Mouse (Mus musculus): ENCODE data around the gene Caml. TPM values are rescaled to one million over a fixed set of nuclear protein-coding genes. Genes with fewer than 3 reads are reported as not detected.
"Not testable (repeated sequence)": the region's sequence is repeated elsewhere in the genome, so short reads cannot be mapped to it uniquely, and the experiment has no call there.

Caml gene
- 10 to 100 TPM; 40.7 to 41.4 TPM for total RNA-seq (2021)
- long read RNA-seq, experiment 1, transcript Caml-201 (4 exons, 1,382 nt): major isoform, 34 of 42 reads
- long read RNA-seq, experiment 1, partial matches to known transcripts: 4 of 42 reads
- long read RNA-seq, experiment 1, other reads (novel, unspliced or antisense): 1 of 42 reads
- long read RNA-seq, experiment 2, transcript Caml-201 (4 exons, 1,382 nt): major isoform, 39 of 45 reads
- long read RNA-seq, experiment 2, partial matches to known transcripts: 3 of 45 reads
- long read RNA-seq, experiment 2, other reads (novel, unspliced or antisense): 2 of 45 reads

- peak; percentile 52 to 80 for DNase-seq (ENCODE audit: low spot score in 2 of 2)
Observed at GRCm38 (mm10) chr13:55622649-55623541, at the start of gene Caml. Gene Caml (plus strand): TSS chr13:55623005.

DNA sequence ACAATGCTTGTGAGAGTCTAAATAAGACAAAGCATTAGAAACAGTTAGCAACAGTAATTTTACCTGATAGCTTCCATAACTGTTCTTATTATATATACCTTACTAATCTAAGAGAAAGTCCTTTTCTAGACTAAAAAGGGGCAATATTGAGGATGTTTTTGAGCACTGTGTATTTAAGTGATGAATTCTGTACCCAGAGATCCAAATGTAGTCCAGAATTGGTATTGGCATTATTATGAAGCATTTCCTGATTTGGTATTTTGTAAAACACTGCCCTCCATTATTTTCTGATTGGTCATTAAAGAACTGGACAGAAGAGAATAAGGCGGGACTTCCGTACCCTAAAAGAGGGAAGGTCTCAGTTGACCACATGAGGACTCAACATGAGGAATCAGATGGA is 49.4 kb upstream of the Caml start, which contains the start of gene Tmed9:
TSS of gene Tmed9 (plus strand) at position 301 of the 400 bp plus-strand sequence.
- no peak for DNase-seq (ENCODE audit: low spot score in 2 of 2)

DNA sequence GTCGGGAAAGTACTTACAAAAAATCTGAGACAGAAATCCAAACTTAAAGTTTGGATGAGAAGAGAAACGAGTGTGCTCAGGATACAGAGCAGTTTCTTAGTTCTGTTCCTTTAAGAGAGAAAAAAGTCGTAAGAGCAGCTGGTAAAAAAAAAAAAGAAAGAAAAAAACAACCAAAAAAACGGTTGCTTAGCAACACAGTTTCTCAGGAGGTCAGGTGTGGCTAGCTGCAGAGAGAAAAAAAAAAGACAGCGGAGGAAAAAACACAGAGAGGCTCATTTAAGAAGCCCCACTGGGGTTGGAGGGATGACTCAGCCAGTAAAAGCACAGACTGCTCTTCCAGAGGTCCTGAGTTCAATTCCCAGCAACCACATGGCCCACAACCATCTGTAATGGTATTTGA is 48.5 kb upstream of the Caml start:
- no peak for DNase-seq (ENCODE audit: low spot score in 2 of 2)

DNA sequence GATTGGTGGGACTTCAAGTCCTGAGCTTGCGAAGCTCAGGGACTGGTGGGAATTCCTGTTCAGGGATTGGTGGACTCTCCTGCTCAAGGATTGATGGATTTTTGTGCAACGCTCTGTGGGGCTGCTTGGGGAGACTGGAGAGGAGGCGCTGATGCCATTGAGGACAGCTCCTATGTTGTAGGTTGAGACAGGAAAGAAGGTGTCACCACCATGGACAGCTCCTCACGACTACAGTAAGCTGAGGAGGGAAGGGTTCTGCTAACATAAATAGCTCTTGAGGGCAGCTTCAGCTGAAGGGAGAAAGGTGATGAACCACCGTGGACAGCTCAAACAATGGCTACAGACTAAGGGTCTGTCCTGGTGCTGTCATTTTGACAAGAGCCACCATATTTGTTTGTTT is 46.9 kb upstream of the Caml start:
- no peak for DNase-seq (ENCODE audit: low spot score in 2 of 2)

- DNase-seq (ENCODE audit: low spot score in 2 of 2): not testable (repeated sequence)
Observed at GRCm38 (mm10) chr13:55576872-55577271, 45.9 kb upstream of the Caml start.

- DNase-seq (ENCODE audit: low spot score in 2 of 2): no peak
Observed at GRCm38 (mm10) chr13:55578086-55578485, 44.7 kb upstream of the Caml start.

DNA sequence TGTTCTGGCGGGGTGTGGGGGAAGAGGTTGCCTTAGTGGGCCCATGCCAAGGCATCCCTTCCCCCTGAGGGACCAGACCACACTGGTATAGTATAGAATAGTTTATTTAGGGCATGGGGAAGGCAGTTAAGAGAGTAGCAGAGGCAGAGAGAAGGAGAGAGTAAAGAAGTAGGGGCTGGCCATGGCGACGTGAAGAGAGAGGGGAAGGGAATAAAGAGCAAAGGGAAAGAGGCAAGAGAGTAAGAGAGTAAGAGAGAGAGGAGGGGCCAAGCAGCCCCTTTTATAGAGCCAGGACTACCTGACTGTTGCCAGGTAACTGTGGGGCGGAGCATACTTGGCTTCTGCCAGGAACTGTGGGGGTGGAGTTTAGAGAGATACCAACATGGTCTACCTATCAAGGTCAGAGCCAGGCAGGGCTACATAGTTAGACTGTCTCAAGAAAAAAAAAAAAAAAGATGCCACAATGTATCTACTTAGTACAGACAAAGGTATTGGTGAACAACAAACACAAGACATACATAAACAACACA is 30.8 kb upstream of the Caml start:
- DNase-seq (ENCODE audit: low spot score in 2 of 2): no peak

DNA sequence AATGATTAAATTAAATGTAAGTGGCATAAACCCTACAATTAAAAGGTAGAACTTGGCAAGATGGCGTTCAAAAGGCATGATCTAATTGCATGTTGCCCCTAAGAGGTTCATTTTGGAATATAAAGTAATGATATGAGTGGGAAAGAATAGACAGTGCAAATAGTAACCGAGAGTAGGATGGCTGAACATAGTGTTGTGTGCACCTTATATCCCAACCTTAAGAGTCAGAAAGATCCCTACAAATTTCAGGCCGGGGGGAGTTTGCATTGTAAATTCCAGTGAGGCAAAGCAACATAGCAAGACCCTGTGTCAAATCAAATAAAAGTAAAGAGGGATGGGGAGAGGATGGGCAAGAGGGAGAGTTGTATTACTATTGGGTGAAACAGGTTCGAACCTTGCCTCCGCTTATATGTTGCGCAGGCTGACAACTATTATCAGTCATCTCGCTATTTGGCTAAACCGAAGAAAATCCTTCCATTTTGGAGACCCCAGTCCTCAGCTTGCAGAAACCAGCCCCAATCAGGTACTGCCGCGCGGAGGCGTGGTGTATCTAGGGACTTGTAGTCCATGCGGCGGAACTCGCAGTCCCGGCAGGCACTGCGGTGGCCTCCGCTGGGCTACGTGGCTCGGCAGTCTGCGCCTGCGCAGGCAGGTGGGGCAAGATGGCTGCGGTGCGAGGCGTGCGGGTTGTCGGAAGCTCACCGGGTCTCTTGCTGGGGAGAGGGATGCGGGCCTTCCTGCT is 30.1 kb upstream of the Caml start:
- DNase-seq (ENCODE audit: low spot score in 2 of 2): peak; percentile 89 to 90

DNA sequence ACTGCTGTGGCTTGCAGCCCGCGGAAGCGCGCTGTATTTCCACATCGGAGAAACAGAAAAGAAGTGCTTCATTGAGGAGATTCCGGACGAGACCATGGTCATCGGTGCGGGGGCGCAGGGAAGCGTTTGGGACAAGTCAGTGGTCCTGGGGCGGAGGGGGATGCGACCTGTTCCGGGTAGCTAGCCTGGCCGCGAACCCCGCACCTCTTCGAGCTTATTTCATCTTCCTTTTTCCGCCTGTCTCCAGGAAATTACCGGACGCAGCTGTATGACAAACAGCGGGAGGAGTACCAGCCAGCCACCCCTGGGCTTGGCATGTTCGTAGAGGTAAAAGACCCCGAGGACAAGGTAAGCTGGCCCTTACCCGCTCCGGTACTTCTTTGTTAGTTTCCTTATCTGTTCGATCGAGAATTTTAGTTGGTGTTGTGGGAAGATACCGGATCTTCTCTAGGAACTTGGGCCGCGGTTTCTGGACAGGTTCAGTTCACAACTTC is 29.5 kb upstream of the Caml start:
- no peak for DNase-seq (ENCODE audit: low spot score in 2 of 2)

- no peak for DNase-seq (ENCODE audit: low spot score in 2 of 2)
Observed at GRCm38 (mm10) chr13:55595375-55595774, 27.4 kb upstream of the Caml start.

- no peak for DNase-seq (ENCODE audit: low spot score in 2 of 2)
Observed at GRCm38 (mm10) chr13:55596802-55597201, 26.0 kb upstream of the Caml start.

DNA sequence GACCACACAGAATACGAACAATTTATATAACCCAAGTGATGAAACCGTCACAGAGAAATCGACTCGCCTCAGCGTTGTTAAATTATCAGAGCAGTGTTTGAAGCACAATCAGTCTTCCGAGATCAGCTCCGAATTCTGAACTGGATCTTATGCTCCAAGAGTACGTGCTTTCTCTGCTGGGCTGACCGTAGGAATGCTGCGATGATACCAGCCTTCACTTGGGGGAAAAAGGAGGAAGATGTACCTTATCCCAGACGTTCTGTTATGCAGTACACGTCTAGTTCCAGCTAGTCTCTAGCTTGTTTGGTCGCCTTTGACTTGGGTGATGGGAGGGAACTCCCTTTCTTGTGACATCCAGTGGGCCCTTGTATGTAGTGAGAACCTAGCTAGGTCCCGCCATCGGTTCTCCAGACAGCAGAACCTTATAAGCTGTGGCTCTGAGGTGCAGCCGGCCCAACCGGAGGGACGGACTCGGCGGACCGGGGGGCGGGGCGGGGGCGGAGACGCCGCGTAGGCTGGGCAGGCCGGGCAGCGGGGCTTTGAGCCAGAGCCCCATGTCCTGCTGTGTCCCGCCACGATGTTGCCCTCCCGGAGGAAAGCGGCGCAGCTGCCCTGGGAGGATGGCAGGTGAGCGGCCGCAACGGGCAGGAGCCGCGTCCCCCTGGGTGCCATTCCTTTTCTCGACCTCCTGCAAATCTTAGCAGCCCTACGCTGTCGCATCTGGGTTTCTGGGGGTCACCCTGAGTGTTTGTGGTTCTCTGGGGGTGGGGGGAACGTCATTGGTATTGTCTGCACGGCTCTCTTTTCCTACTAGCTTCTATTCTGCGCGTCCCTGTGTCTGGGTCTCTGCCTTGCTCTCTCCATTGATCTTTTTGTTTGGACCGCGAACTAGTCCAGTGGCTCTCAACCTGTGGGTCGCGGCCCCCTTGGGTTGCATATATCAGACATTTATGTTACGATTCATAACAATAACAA is 23.0 kb upstream of the Caml start, which contains the start of gene B4galt7:
TSS of gene B4galt7 (plus strand) at position 331 of the 975 bp plus-strand sequence.
- peak; percentile 78 to 86 for DNase-seq (ENCODE audit: low spot score in 2 of 2)

- DNase-seq (ENCODE audit: low spot score in 2 of 2): no peak
Observed at GRCm38 (mm10) chr13:55600657-55601056, 22.1 kb upstream of the Caml start.

GRCm38 (mm10) chr13:55601611-55602010 is 21.2 kb upstream of the Caml start:
- peak; percentile 42 to 63 for DNase-seq (ENCODE audit: low spot score in 2 of 2)

GRCm38 (mm10) chr13:55604606-55605005 is 18.2 kb upstream of the Caml start:
- DNase-seq (ENCODE audit: low spot score in 2 of 2): no peak

DNA sequence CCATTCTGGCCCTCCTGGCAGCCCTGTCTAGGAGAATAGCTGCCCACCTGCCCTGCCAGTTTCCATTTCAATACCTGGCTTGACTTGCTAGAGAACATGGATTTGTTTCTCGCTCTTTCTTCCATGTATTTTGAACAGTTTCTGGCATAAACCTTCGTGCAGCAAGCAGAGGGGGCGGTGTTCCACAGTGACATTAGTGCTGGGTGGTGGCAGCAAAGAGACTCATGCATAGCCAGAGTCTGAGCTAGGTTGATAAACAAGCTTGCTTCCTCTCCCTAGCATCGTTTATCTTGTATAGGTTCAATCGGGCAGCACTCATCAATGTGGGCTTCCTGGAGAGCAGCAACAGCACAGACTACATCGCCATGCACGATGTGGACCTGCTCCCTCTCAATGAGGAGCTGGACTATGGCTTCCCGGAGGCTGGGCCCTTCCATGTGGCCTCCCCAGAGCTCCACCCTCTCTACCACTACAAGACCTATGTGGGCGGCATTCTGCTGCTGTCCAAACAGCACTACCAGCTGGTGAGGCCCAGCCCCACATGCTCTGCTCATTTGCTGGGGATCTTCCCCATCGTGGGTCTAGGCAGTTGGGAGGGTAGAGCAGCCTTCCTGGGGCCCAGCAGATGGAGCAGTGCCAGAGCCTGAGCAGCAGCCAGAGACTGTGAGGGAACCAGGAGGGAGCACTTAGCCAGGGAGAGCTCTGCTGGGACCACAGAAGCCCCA is 15.7 kb upstream of the Caml start:
- DNase-seq (ENCODE audit: low spot score in 2 of 2): no peak

- no peak for DNase-seq (ENCODE audit: low spot score in 2 of 2)
Observed at GRCm38 (mm10) chr13:55607624-55608006, 15.2 kb upstream of the Caml start.

GRCm38 (mm10) chr13:55611996-55612395 is 10.8 kb upstream of the Caml start:
- no peak for DNase-seq (ENCODE audit: low spot score in 2 of 2)

DNA sequence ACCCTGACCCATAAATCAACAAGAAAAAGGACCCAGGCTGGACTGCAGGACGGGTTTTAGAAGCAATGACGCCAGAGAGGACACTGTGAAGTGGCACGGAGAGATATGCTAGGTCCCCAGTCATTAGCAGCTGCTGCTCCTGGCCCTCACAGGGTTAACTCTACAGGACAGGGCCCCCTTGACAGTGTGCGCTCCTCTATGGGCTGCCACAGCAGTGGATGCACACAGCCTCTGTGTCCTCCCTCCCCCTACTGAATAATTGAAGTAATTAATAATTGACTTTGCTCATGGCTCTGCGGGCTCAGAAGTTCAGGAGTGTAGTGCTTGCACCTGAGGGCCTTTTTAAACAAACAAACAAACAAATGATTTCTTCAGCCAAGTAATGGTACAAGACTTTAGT is 9.3 kb upstream of the Caml start:
- no peak for DNase-seq (ENCODE audit: low spot score in 2 of 2)
